Mouse (Mus musculus): ENCODE data around the gene Abcb10. TPM values are rescaled to one million over a fixed set of nuclear protein-coding genes. Genes with fewer than 3 reads are reported as not detected.

Abcb10 gene
- 3.1 TPM for total RNA-seq (2023)

DNA sequence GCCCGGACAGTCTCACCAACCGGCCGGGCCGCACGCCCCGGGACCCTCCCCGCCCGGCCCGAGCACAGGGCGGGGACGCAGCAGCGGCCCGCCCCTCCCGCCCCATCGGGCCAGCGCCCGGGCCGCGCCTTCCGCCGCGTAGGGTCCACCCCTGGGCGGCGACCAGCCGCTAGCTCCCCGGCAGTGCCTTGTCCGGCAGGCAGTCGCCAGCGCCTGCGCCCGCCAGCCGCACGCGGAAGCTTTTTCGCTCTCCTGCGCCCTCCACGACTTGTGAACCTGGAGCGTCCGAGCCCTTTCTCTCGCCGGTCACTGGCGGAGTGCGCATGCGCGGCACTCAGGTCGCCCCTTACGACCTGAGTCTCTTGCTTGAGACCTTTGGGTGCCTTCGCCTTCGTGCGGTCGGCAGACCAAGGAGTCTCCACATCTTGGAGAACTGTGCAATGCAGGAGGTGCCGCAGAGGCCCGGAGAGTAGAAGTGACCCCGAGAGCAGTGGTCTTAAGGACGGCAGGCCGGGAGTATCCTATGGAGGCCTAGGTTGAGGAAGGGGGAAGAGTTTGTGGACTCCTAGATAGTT lies at the start of gene Abcb10:
Gene Abcb10, minus strand, starts transcription at position 297 of the 575 bp plus-strand sequence.

DNA sequence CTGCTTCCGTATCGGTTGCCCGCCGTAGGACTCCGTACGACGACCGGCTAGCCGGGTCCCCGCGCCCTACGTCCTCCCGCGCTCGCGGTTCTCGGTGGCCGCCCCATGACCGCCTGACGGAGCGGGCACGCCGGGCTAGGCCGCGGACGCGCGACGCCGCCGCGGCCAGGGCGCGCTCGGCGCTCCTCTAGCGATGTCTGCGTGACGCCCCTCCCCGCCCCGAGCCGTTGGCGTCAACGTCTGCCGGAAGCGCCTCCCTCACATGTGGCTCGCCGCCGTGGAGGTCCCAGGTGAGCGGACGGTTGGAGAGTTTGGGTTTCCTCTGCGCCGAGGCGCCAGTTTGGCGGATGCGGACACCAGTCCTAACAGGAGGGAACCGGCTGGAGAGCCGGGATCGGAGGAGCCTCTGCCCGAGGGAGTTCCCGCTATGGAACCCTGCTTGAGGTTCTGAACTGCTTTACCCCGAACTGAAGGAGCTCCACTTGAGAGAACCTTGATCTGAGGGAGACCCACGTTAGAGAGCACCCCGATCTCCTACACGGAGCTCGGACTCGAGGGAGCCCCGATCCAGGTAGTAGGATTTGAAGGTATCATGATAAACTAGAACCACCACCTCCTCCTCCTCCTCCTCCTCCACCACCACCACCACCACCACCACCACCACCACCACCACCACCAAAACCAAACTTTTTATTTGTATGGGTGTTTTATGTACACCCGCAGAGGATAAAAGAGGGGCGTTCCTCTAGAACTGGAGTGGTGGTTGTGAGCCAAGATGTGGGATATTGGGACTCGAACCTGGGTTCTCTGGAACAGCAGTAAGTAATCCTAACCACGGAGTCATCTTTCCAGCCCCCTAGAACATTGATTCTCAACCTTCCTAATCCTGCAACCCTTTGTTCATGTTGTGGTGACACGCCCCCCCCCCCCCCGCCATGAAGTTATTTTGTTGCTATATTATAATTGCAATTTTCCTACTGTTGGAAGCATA lies 38.6 kb upstream of the Abcb10 start, which contains the start of the genes Taf5l and Urb2:
Gene Taf5l, minus strand, starts transcription at position 161 of the 991 bp plus-strand sequence.
Gene Urb2, plus strand, starts transcription at position 272 of the 991 bp plus-strand sequence.

DNA sequence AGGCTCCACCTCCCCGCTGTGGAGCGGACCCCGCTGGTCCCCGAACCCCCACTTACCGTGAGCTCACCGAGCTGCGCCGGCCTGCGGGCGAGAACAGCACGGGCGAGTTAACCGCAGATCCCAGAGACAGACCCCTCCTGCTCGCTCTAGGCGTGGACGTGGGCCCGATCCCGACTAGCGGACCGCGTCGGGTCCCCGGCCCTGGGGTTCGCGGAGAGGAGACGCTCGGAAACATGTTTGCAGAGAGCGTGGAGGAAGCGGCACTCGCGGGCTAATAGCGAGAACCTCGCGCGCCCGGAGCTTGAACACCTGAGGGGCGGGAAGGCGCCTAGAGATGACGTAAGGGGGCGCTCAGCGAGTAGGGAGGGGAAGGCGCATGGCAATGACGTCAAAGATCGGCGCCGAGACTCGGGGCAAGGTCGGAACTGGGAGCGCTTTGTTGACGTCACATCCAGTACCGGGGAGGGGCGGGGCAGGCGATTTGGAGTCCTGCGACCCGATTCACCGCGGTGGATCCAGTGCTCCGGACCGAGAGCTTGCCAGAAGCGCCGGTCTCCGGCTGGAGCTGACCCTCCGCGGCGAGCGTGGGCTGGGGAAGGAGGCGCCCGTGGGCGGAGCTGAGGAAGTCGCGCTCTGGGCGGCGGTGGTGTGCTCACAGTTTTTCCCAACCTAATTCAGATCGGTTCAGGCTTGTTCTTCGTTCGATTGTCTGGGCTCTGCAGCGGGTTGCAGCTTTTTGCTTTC lies 33.8 kb downstream of the Abcb10 start, which contains the start of gene Nup133:
Gene Nup133, minus strand, starts transcription at position 324 of the 744 bp plus-strand sequence.

Other genes starting within 250 kb of the Abcb10 start
- gene Rab4a, start 177.1 kb downstream of the Abcb10 start, total RNA-seq (2023), result 6.5 TPM
- gene Ccsap, start 122.9 kb downstream of the Abcb10 start, total RNA-seq (2023), result 24.1 TPM
- not detected for gene Acta1, start 88.4 kb downstream of the Abcb10 start, total RNA-seq (2023)
- 23.3 TPM for gene Nup133, start 33.9 kb downstream of the Abcb10 start, total RNA-seq (2023)
- 70.7 TPM for gene Taf5l, start 38.3 kb upstream of the Abcb10 start, total RNA-seq (2023)
- 19.1 TPM for gene Urb2, start 38.4 kb upstream of the Abcb10 start, total RNA-seq (2023)
- gene Galnt2, start 248.3 kb upstream of the Abcb10 start, total RNA-seq (2023), result 37.8 TPM